Mouse (Mus musculus) urinary bladder, postnatal 10 days (tissue): Measurements from ENCODE around the gene Srgap2.
"Not testable (repeated sequence)": the region's sequence is repeated elsewhere in the genome, so short reads cannot be mapped to it uniquely, and the experiment has no call there.

ENCODE experiments used
- DNase-seq: peaks from one replicate; pipeline ENCODE4 v3.0.0; 2022; ENCODE audit warnings: low spot score

Srgap2 gene

DNA sequence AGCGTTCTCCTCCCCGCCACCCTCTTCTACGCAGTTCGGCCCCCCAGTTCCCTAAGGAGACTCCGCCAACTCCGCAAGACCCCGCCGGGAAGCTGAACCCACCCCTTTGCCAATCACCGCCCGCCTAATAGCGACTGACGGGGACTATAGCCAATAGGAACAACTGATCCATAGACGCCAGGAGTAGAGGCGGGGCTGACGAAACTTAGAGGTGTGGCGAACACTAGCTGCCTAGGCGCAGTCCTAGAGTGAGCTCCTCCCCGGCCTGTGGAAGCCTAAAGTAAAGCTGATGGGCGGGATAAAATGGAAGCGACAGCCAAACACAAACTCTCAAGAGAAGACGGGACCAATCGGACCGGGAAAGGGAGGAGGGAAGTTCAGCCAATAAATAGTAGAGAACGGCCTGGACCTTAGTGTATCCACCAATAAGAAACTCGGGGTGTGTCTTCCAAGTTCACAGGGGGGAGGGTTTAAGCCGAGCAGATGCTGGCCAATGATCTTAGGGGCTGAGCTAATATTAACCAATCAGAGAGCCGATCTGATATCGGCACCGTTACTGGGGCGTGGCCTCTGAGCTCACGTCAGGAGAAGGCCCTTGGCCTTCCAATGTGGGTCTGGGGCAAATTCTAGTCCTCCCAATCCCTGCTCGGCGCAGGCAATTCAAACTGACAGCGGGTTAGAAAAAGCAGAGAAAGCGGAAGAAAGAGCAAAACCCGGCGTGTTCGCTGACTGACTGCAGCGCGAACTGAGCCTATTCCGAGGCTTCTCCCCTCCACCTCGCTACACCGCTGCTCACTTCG is at the start of gene Srgap2, which contains the start of gene Fam72a:
Gene Srgap2 (minus strand): TSS at position 72 of the 800 bp plus-strand sequence.
Gene Fam72a (plus strand): TSS at position 623 of the 800 bp plus-strand sequence.
- DNase-seq = peak; percentile 91

DNA sequence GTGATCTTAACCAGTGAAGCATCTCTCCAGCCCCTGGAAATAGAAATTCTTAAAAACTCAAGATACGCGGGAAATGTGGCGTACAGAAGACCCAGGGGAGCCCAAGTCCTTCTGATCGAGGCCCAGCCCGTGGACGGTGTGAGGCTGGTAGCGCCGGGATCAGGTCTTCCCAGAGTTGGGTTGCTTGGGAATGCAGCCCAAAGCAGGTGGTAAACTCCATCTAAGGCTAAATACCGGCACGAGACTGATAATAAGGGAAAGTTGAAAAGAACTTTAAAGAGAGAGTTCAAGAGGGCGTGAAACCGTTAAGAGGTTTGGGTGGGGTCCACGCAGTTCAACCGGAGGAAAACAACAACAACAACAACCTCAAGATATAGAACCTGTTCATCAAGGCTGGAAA is 46.6 kb upstream of the Srgap2 start:
- peak; percentile 16 for DNase-seq

DNA sequence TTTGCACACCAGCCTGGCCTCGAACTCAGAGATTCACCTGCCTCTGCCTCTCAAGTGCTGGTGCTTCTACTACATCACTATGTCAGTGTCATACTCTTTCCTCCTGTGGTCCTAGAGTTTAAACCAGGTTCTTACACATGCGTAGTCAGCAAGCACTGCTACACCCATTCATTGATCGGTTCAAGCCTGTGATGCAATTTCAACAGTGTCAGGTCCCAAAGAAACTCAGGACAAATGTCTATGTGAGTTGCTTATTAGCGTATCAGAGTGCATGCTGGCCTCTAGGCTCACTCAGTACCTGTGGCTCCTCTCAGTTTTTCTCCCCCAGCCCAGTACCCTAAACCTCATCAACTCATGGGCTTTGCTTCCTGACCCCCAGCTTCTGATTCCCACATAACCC is 43.2 kb upstream of the Srgap2 start:
- DNase-seq = no peak

DNA sequence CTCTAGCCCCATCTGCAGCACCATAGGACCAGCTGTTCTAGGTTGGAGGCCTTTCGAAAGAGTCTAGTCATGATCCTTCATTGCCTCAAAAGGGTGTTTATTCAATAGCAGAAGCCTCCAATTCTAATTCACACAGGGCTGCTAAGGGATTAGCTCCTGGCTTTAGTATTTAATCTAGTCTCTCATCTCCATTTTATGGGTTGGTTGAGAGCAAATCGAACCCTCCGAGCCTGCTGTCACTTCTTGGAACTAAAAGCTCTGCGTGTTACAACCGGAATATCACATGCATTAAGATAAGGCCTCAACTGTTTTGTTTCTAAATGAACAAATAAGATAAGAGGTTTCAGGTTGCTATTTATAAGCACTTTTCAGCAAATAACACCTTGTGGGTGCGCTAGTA is 42.6 kb upstream of the Srgap2 start:
- no peak for DNase-seq

DNA sequence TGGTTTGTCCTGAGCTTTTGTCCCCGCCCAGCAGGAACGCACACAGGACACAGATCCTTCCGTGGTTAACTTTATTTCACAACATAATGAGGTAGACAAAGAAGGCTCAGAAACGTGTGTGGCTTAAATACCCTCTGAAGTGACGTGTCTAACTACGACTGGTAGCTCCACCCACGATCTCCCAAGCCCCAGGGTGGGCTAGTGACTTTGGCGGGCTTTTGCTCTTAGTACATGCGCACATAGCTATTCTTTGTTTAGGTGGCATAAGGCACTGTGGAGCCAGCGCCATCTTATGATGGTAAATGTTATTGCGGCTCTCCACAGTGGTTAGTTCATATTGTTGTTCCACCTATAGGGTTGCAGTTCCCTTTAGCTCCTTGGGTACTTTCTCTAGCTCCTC is 38.9 kb upstream of the Srgap2 start:
- DNase-seq = not testable (repeated sequence)

DNA sequence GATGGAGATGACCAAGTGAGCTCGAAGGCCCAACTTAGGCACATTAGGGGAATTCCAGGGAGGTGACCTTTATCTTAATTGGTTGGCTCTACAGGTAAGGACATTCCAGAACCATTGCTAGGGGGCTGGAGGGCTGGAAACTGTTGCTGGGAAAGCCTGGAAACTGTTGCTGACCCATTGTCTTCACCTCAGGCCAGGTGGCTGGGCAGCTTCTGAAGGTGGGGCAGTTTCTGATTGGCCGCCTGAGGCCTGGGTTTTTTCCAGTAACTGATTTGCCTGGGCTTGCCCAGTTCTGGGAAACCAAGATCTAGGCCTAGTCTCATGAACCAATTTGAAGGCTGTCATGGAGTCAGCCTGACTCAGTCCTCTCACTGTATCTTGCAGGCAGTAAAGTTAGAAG is 34.9 kb upstream of the Srgap2 start:
- DNase-seq = no peak

DNA sequence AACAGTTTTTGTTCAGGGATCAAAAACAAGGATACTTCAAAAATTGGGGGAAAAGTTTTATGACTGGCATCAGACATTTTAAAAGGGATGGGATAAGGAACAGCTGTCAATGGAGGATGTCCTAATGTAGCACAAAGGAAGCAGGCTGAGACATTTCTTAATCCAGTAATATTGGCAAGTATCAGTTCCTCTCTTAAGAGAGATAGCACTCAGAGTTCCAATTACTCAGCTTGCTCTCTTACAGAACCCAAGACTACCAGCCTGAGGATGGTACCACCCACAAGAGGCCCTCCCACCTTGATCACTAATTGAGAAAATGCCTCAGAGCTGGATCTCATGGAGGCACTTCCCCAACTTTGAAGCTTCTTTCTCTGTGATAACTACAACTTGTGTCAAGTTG is 33.3 kb upstream of the Srgap2 start:
- DNase-seq = no peak

DNA sequence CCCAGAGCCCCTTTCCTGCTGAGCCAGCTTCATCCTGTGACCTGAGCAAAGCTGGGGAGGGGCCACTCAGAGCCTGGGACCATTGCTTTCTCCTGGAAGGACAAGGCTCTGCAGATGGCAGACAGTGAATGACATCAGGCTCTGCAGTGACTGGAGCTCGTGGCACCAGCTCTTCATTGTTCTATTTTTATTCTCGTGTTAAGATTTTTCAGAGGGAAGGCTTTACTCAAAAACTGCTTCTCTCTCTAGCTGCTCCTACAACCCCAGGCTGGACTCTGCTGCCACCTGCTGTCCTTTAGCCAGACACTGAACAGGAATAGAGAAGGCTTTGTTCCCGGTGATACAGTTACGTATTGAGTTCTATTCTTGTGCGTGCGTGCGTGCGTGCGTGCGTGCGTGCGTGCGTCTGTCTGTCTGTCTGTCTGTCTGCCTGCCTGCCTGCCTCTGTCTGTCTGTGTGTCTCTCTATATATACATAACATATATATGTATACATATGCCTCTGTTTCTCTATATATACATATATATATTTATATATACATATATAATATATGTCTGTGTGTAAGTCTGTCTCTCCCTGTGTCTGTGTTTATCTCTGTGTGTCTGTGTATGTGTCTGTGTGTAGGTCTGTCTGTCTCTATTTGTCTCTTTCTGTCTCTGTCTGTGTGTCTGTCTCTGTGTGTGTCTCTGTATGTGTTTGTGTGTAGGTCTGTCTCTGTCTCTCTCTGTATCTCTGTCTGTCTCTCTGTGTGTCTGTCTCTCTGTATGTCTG is 28.1 kb upstream of the Srgap2 start:
- DNase-seq = peak; percentile 43

DNA sequence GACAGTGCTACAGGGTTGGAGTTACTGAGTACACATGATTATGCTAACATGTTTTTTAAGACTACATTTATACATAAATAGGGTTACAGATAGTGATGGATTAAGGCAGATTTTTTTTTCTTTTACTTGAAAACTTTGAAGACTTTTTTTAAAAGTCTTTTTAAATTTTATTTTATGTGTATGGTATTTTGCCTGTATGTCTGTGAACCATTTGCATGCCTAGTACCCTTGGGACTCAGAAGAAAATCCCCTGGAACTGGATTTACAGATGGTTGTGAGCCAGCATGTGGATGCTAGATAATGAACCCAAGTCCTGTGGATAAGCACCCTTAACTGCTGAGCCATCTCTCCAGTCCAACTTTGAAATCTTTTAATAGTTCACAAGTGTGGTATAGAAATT is 26.3 kb upstream of the Srgap2 start:
- no peak for DNase-seq

DNA sequence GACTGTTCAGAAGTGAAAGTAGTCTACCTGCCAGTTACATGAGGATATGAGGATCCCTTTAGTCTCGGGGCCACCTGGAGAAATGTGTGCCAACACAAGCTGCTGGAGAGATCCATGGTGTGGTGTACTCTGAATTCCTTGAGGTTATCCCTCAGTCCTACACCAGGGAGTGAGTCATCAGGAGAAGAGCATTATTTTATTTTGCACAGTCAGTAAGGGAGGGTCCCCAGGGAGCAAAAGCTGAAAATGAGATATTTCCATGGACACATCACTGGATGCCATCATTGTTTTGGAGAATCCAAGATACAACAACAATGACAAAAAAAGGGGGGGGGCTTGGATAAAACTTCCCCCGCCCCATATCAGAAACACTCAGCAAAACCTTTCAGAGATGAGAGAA is 24.8 kb upstream of the Srgap2 start:
- DNase-seq = no peak

DNA sequence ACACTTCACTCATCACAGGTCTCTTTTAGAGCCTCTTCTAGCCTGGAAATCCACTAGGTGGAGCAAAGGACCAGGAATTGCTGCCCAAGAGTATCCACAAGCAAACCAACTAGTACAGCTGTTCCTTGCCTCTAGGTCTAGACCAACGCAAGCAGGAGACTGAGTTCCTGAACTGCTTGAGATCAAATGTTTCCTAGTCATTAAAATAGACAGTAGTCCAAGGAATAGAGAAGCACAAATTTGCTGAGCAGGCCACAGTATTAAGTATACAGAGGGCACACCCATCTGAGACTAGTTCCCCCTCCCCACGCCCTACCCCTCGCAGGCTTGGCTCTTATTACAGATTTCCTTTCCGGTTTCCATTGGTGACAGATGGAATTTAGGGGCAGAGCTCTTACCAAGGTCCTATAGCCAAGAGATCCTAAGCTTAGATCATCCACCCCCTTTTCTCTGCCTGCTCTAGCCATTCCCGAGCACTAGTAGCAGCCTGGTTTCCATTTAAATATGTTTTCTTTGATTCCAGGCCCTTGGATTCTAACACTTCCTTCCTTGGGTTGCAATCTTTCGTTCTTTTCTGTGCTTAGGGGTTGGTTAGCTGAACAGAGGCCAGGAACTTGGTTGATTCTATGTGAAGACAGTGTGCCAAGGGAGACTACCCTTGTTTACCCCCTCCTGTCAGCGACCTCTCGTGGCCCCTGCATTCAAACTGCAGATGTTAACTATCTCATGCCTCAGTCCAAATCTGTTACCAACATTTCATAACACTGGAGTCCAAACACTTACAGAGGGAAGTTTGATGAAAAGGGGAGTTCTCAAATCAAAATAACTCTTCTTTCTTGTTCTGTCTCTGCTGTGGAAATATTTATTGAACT is 21.6 kb upstream of the Srgap2 start:
- no peak for DNase-seq

DNA sequence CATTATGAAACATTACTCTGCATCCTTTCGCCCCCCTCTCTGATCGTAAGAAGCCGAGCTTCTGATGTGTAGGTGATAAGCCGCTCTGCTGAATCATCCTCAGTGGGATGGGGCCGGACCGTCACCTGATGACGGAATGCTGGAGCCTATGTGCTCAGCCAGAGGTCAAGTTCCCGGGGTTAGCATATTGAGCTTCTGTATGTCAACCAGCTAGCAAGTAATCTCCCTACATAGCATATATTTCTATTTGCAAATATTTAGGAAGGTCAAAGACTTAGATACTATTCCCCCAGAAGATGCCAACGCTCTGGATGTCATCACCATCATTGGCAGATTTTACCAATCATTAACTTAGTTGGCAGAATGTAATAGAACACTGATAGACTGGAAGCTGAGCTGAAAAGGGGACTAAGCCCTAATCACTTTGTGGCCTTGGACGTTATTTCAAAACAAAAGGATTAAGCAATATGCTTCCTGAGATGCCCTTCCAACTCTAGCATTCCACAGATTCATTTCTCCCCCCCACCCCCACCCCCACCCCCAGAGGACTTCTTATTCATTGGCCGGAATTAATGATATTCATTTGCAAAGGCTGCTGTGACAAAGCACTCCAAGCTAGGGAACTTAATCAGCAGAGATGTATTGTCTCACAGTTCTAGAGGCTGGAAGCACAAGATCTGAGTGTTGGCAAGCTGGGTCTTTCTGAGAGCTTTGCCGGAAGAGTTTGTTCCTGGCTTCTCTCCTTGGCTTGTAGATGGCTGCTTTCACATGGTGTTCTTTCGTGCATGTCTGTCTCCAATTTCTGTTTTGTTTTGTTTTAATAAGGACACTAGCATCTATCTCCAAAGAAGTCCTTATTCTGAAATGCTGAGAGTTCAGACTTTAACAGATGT is 19.9 kb upstream of the Srgap2 start:
- no peak for DNase-seq

DNA sequence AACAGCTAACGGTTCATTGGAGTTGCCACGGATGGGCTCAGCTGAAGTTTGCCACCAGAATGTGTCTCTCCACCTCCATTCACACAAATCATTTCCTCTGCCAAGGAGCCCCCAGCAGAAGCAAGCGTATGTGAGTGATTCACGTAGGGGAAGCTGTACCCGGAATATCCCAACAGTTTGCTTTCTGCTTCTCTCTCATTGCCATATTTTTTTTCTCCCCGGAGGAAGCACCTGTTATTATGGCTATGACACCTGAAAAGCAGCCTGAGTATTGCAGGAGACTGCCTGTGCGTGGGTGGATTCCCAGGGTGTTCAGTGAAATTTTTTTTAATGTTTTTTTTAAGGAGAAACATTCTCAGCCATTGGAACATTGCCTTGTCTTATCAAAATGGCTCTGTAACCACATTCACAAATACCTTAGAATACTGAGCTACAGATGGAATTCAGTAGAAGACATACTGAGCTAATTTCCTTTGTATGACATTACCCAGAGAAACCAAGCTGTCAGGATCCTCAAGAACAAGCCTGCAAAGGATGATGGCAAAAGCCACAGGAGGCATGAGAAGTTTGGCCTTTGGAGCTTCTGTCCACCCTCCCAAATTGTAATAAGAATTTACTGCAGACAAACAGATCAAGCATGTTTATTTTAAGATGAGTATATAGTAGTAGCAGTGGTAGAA is 16.9 kb upstream of the Srgap2 start:
- DNase-seq = no peak

DNA sequence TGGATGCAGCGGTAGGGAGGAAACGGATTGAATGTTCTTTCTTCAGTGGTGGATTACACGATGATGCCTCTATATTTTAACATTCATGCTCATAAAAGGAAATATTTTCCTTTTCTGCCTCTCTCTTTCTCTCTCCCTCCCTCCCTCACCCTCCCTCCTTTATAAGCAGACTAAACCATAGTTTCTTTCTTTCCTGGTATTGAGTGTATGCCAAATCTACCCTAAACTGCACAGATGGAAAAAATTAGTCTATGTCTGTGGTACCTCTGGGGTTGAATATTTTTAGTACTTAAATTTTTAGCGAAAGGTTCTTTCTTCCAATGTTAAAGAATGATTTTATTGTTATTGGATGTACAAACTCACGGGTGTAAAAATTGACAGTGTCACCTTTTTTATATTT is 14.8 kb upstream of the Srgap2 start:
- DNase-seq = no peak

DNA sequence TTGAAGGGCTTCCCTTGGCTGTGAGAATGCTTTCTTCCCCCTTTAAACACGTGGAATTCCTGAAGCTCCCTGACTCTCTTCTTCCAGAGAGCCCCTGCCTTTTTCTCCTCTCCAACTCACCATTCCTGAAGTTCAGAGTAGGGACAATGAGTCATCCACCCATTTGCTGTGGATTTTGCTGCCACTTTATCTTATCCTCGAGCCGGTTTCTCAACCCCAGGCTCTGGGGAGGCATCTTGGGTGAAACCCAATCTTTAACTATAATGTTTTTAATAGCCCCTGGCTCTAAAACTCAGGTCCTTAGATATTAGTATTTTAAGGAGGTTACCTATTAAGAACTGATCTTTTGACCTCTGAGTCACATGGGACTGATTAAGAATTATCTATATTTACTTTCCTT is 14.3 kb upstream of the Srgap2 start:
- DNase-seq = no peak

DNA sequence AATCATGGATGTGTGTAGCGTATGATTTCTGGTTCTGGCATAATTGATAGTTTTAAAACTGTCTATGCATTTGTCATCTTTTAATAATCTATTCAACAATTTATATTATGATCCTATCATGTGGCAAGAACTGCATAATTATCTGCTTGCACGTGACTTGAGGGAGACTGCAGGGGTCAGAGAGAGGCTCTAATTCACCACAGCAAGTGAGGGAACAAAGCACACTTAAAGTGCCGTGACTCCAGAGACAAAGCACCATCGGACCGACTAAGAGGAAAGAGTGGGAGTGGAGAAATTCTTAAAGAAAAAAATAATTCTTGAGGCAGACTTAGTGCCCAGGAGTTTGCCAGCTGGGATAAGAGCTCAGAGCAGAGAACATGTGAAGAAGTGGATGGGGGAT is 13.6 kb upstream of the Srgap2 start:
- no peak for DNase-seq

DNA sequence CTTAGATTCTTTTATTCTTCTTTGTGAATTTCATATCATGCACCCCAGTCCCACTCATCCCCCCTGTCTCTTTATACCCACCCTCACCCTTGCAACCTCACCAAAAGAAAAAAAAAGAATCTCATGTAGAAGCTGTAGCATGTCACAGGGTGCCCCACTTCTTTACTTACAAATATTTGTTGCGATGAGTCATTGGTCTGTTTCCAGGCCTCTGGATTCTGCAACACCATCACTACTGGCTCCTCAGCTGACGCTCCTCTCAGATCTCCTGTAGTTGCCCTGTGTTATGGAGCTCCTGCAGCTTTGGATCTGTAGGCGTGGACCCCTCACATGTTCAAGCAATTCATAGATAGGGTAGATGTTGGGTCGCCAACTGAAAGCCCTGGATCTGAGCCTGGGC is 12.6 kb upstream of the Srgap2 start:
- no peak for DNase-seq

DNA sequence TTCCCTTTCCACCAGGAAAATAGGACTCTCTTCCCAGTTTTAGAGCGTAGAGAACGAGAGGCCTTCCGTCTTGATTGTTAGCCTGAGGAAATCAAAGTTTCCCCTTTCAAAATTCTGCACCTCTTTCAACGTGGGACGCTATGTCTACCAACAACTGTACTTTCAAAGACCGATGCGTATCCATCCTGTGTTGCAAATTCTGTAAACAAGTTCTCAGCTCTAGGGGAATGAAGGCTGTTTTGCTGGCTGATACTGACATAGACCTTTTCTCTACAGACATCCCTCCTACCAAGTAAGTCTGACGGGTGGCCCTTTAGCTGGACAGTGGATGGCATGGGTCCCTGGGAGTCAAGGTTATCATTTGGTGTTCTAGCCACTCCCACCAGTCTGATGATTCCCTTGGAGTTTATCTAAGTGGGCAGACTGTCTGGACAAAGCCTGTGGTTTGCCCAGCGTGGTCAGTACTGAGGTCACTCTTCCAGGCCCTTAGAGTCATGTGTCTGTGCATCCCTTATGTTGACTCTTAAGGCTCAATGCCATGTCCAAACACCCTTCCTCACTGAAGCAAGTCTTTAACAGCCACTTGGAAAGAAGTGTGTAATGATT is 1.5 kb upstream of the Srgap2 start:
- no peak for DNase-seq

DNA sequence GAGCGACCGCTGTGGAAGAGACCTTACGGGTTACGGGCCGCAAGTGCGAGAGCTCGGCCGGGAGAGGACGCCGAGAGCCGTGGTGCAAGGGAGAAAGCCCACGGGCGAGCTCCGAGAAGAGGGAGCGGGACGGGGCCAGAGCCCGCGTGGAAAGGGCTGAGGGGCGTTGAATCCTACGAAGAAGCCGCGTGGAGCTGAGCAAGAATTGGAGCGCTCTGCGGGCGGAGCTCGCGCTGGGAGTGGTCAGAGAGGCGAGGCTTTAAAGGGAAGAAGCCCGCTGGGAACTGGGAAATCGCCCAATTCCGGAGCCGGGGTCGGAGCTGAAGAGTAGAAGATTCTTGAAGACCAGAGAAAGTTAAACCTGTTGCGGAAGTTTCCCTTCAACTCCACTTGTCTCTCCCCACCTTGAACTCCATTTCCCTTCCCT is 942 bp upstream of the Srgap2 start:
- peak; percentile 18 for DNase-seq
